Mouse (Mus musculus): Measurements from ENCODE around the gene Sphk2.

DNA sequence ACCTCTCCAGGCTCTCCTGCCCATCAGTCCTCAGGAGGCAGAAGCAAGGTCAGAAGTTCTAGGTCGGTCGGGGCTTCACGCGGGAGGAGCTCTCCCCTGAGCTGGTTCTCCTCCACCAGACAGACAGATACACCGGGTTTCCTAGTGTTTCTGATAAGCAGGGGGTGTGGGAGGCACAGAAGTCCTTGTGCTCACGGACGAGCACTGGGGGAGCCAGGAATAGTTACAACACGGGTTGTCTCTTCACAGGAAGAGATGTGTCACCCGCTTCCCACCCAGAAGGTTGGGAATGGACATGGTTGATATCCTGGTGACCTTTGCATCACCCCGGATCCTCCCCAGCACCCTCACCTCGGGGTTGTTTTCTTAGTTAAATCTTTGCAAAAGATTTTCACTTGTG lies 28.0 kb downstream of the Sphk2 start:
- no peak for TF ChIP-seq CTCF (IDR thresholded peaks at IDR 0.05)
- TF ChIP-seq POLR2A (IDR thresholded peaks at IDR 0.05; ENCODE audit: insufficient read depth, low read depth, low read length), result no peak

Data from heart, adult 2 months (tissue).